Mouse (Mus musculus) midbrain, postnatal 0 days (tissue): ENCODE data around the gene Slc22a14. TPM values are rescaled to one million over a fixed set of nuclear protein-coding genes. Genes with fewer than 3 reads are reported as not detected.

Experiments used
- ATAC-seq: fragments of 200-750 bp; cut with Nextera tagmentation; 2 replicates; pipeline ENCODE4 v1.8.0; 2017; ENCODE audit warnings: moderate number of reproducible peaks, mild to moderate bottlenecking, moderate TSS enrichment, moderate library complexity; ENCODE audit not compliant: low FRiP score
- DNase-seq: peaks from one replicate; pipeline ENCODE4 v3.0.0-alpha.2; 2015; ENCODE audit warnings: low spot score
- H3K27ac ChIP-seq: fragments of 300-500 bp; sonication (generic); 2 replicates; pipeline ENCODE4 v1.5.1; 2014; ENCODE audit warnings: low read depth, mild to moderate bottlenecking, low read length, mixed read lengths
- H3K27me3 ChIP-seq: fragments of 300-500 bp; sonication (generic); 2 replicates; pipeline ENCODE4 v1.6.1; 2014; ENCODE audit warnings: low read length, control low read depth, mixed read lengths; ENCODE audit not compliant: insufficient read depth
- H3K36me3 ChIP-seq: fragments of 300-500 bp; sonication (generic); 2 replicates; pipeline ENCODE4 v1.6.1; 2014; ENCODE audit warnings: low read length, control low read depth, mixed read lengths; ENCODE audit not compliant: insufficient read depth
- H3K4me1 ChIP-seq: fragments of 300-500 bp; sonication (generic); 2 replicates; pipeline ENCODE4 v1.6.1; 2014; ENCODE audit warnings: mild to moderate bottlenecking, control low read depth, antibody characterized with exemption, low read length, mixed read lengths; ENCODE audit not compliant: insufficient read depth
- H3K4me2 ChIP-seq: fragments of 300-500 bp; sonication (generic); 2 replicates; pipeline ENCODE4 v1.6.1; 2014; ENCODE audit warnings: low read depth, mild to moderate bottlenecking, low read length, mixed read lengths; ENCODE audit not compliant: poor library complexity, severe bottlenecking
- H3K4me3 ChIP-seq: fragments of 300-500 bp; sonication (generic); 2 replicates; pipeline ENCODE4 v1.5.1; 2014; ENCODE audit warnings: low read depth, mild to moderate bottlenecking, low read length, moderate library complexity
- H3K9ac ChIP-seq: fragments of 300-500 bp; sonication (generic); replicated peaks from 2 replicates; pipeline ENCODE4 v1.6.1; 2014; ENCODE audit warnings: mild to moderate bottlenecking, low read length, moderate library complexity, mixed read lengths; ENCODE audit not compliant: poor library complexity, severe bottlenecking
- H3K9me3 ChIP-seq: fragments of 300-500 bp; sonication (generic); 2 replicates; pipeline ENCODE4 v1.6.1; 2016; ENCODE audit warnings: low read length, control low read depth
- CTCF ChIP-seq: IDR thresholded peaks from 2 replicates; pipeline ENCODE4 v1.5.1; 2016; ENCODE audit warnings: antibody characterized with exemption, mild to moderate bottlenecking
- WGBS: fragments of 180-500 bp; shearing (Covaris S2); extraction: QIAGEN DNeasy Blood & Tissue Kit; methylation state at CpG from one replicate; pipeline ENCODE4 v1.1.7; 2014; 5-methylcytosine and 5-hydroxymethylcytosine counted together
- polyA plus RNA-seq: library from polyadenylated mRNA; unstranded; fragments of >200 nt; fragmentation: Nextera tagmentation; extraction: Ambion mirVana; gene quantifications from 2 replicates; pipeline ENCODE4 v1.2.1, GENCODE M21; 2015
- total RNA-seq: library from RNA; depleted of rRNA; stranded (reverse); fragments of >200 nt; gene quantifications from 2 replicates; pipeline ENCODE4 v1.2.3, GENCODE M21; 2014

The Slc22a14 gene
- total and polyA plus RNA-seq, 2 experiments from 2014 or later, result not detected

DNA sequence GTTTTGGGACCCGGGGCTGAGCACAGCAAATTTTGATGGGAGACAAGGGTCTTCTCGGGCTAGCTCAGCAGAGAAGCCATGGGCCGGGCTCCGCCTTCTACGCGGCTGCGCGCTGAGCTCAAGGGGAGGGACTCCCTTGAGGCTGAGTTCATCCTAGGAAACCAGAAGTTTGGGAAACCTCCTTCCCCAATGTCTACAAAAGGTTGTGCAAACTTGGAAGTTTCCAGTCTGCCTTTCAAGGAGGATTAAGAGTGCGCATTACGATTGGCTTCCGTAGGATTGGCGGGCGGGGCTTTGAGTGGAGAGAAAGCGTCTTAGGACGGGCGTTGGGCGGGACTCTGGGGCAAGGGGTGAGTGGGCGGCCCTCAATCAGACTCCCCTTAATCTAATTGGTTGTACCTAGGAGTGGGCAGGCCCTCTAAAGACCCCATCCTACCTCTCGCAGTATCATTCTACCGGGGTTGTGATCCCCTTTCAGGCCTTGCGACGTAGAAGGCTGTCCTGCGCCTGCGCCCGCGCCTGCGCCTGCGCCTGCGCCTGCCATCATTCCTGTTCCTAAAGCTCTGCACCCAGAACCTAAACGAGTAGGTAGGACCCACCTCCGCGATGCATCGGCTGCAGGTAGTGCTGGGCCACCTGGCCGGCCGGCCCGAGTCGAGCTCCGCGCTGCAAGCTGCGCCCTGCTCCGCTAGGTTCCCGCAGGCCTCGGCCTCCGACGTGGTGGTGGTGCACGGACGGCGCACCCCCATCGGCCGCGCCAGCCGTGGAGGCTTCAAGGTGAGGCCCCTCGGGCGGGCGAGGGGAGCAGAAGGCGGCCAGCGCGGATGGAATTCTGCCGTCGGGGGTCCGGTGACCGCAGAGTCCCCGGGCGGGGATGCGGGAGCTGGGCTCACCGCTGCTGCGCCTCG, 24.2 kb downstream of the Slc22a14 start, which contains the start of gene Myd88:
TSS of gene Myd88 (minus strand) at position 503 of the 908 bp plus-strand sequence.
- Histone ChIP-seq H3K4me2 (peak within 1 kb of the TSS; percentile 76), H3K4me3 (peak within 1 kb of the TSS; percentile 73), H3K27me3 (no peaks in the 10 kb centered on the region), H3K9ac (peak within 1 kb of the TSS; percentile 79), H3K36me3 (peaks cover 21% of the 10 kb centered on the region), H3K9me3 (no peaks in the 10 kb centered on the region), H3K4me1 (peaks cover 9% of the 10 kb centered on the region; the same call in 1 of the 2 replicates), H3K27ac (peak within 1 kb of the TSS; percentile 80)
- WGBS, result under 1% methylated on average over 62 of the region's 68 CpGs
- ATAC-seq (peak; percentile 95), DNase-seq (peak; percentile 96)
- TF ChIP-seq CTCF, result no peak

- Histone ChIP-seq H3K9ac (0 out of 2 replicates have a peak overlapping the region, but pooled peaks have one; percentile 79), H3K36me3 (peaks cover 14% of the 10 kb centered on the region), H3K4me2 (peak overlapping the region; percentile 76), H3K9me3 (no peaks in the 10 kb centered on the region), H3K27me3 (no peaks in the 10 kb centered on the region), H3K4me3 (peak overlapping the region; percentile 73), H3K27ac (peak overlapping the region; percentile 53), H3K4me1 (peaks cover 9% of the 10 kb centered on the region; the same call in 1 of the 2 replicates)
- DNase-seq (no peak), ATAC-seq (no peak)
- TF ChIP-seq CTCF, result no peak
- WGBS, result 6% methylated on average over 8 of the region's 8 CpGs
Observed at GRCm38 (mm10) chr9:119340212-119340580, 25.2 kb downstream of the Slc22a14 start.

- DNase-seq (peak; percentile 64), ATAC-seq (no peak)
- H3K4me1 ChIP-seq, result peaks cover 9% of the 10 kb centered on the region; the same call in 1 of the 2 replicates
- no peaks in the 10 kb centered on the region for H3K27me3 ChIP-seq
- peaks cover 11% of the 10 kb centered on the region for H3K36me3 ChIP-seq
- H3K9ac ChIP-seq, result peak within 1 kb of the TSS; percentile 79; the same call in 1 of the 2 replicates
- H3K9me3 ChIP-seq, result no peaks in the 10 kb centered on the region
- H3K4me3 ChIP-seq, result peak within 1 kb of the TSS; percentile 73
- WGBS, result under 1% methylated on average over 43 of the region's 43 CpGs
- peak; percentile 39 for TF ChIP-seq CTCF
- H3K27ac ChIP-seq, result peak within 1 kb of the TSS; percentile 53
- H3K4me2 ChIP-seq, result peak within 1 kb of the TSS; percentile 76
Observed at GRCm38 (mm10) chr9:119339558-119340211, 25.7 kb downstream of the Slc22a14 start, which contains the start of gene Acaa1a. Acaa1a (plus strand) TSS chr9:119339676.

DNA sequence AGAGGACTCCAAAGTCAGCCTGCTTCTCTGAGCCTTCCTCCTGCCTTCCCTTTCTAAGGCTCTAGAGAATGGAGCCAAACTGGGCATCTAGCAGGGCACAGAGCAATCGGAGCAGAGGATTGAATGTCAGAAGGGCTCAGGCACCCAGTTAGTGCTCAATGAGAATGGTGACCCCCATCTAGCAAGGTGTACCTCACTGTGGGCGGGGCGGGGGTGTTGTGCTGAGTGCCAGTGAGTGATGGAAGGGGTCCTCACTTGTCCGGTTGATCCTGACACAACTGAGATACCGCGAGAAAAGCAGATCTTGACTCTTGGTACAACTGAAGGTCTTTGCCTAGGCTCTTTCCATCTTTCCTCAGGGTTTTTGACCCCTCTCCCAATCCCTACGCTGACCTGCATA, 26.2 kb downstream of the Slc22a14 start:
- Histone ChIP-seq H3K27me3 (no peaks in the 10 kb centered on the region), H3K27ac (no peak overlapping the region), H3K9me3 (no peaks in the 10 kb centered on the region), H3K36me3 (peaks cover 7% of the 10 kb centered on the region; the same call in 1 of the 2 replicates), H3K4me1 (peaks cover 9% of the 10 kb centered on the region; the same call in 1 of the 2 replicates), H3K4me3 (peak overlapping the region; percentile 73; the same call in 1 of the 2 replicates), H3K4me2 (peak overlapping the region; percentile 76), H3K9ac (0 out of 2 replicates have a peak overlapping the region, but pooled peaks have one; percentile 46)
- DNase-seq (no peak), ATAC-seq (no peak)
- no peak for TF ChIP-seq CTCF
- WGBS, result 57% methylated on average over 7 of the region's 7 CpGs

- Histone ChIP-seq H3K4me2 (no peak overlapping the region), H3K27me3 (no peaks in the 10 kb centered on the region), H3K4me1 (peaks cover 9% of the 10 kb centered on the region; the same call in 1 of the 2 replicates), H3K27ac (no peak overlapping the region), H3K9ac (no peak overlapping the region), H3K9me3 (no peaks in the 10 kb centered on the region), H3K36me3 (peaks cover 2% of the 10 kb centered on the region; the same call in 1 of the 2 replicates), H3K4me3 (no peak overlapping the region)
- WGBS, result 93% methylated on average over 3 of the region's 3 CpGs
- DNase-seq (no peak), ATAC-seq (no peak)
- TF ChIP-seq CTCF, result no peak
Observed at GRCm38 (mm10) chr9:119338350-119338749, 27.0 kb downstream of the Slc22a14 start.
